Mouse (Mus musculus) adrenal gland (tissue): ENCODE results near the gene Mrpl35.
"Not testable (repeated sequence)": the region's sequence is repeated elsewhere in the genome, so short reads cannot be mapped to it uniquely, and the experiment has no call there.

Experiments used
- intact Hi-C: fragments of 180-260 bp; cut with DNase I; formaldehyde crosslinking; loops from one replicate; pipeline ENCODE4 v1.15.1; 2025
- long read RNA-seq, 2 experiments: library from polyadenylated mRNA; unstranded; transcript quantifications; one replicate each; pipeline ENCODE4 v2.0.0; 2020; ENCODE audit warnings: borderline replicate concordance in 1 of 2; ENCODE audit not compliant: insufficient replicate concordance in 1 of 2

Mrpl35 gene
- long read RNA-seq, experiment 1, transcript Mrpl35-201 (4 exons, 3,721 nt) = major isoform, 43 of 55 reads
- long read RNA-seq, experiment 1, partial matches to known transcripts = 11 of 55 reads
- long read RNA-seq, experiment 1, other reads (novel, unspliced or antisense) = 1 of 55 reads
- long read RNA-seq, experiment 2, transcript Mrpl35-201 (4 exons, 3,721 nt) = major isoform, 62 of 78 reads
- long read RNA-seq, experiment 2, partial matches to known transcripts = 14 of 78 reads
- long read RNA-seq, experiment 2, other reads (novel, unspliced or antisense) = 2 of 78 reads

GRCm38 (mm10) chr6:71826869-71827268 lies at the start of gene Mrpl35:
Gene Mrpl35 (minus strand): TSS chr6:71826969.
- intact Hi-C loops = no loop called here

- intact Hi-C loops = no loop called here
Observed at GRCm38 (mm10) chr6:71871396-71871795, 44.6 kb upstream of the Mrpl35 start.

- intact Hi-C loops = loop anchor here (5.0 kb wide), 1 partner anchor 298 kb away; no protein-coding TSS in a partner anchor
Observed at GRCm38 (mm10) chr6:71868809-71869208, 42.0 kb upstream of the Mrpl35 start.

GRCm38 (mm10) chr6:71867751-71868150 lies 41.0 kb upstream of the Mrpl35 start:
- intact Hi-C loops = loop anchor here (5.0 kb wide), 1 partner anchor 300 kb away; no protein-coding TSS in a partner anchor

GRCm38 (mm10) chr6:71846906-71847305 lies 20.1 kb upstream of the Mrpl35 start:
- intact Hi-C loops = not testable (repeated sequence)

GRCm38 (mm10) chr6:71840597-71841290 lies 14.0 kb upstream of the Mrpl35 start:
- intact Hi-C loops = no loop called here

GRCm38 (mm10) chr6:71839815-71840214 lies 13.0 kb upstream of the Mrpl35 start:
- intact Hi-C loops = no loop called here

- intact Hi-C loops = no loop called here
Observed at GRCm38 (mm10) chr6:71836811-71837210, 10.0 kb upstream of the Mrpl35 start.

- intact Hi-C loops = no loop called here
Observed at GRCm38 (mm10) chr6:71831581-71831960, 4.8 kb upstream of the Mrpl35 start.

GRCm38 (mm10) chr6:71830690-71831580 lies 4.2 kb upstream of the Mrpl35 start, which contains the start of gene Immt:
Gene Immt (plus strand): TSS chr6:71831331.
- intact Hi-C loops = no loop called here

- intact Hi-C loops = no loop called here
Observed at GRCm38 (mm10) chr6:71829768-71830167, 3.0 kb upstream of the Mrpl35 start.

- intact Hi-C loops = no loop called here
Observed at GRCm38 (mm10) chr6:71823961-71824360, 2.8 kb downstream of the Mrpl35 start.

- intact Hi-C loops = no loop called here
Observed at GRCm38 (mm10) chr6:71823488-71823887, 3.3 kb downstream of the Mrpl35 start.

- intact Hi-C loops = no loop called here
Observed at GRCm38 (mm10) chr6:71823085-71823484, 3.7 kb downstream of the Mrpl35 start.

- intact Hi-C loops = no loop called here
Observed at GRCm38 (mm10) chr6:71819764-71820292, 6.9 kb downstream of the Mrpl35 start.

GRCm38 (mm10) chr6:71812820-71813219 lies 13.9 kb downstream of the Mrpl35 start:
- intact Hi-C loops = no loop called here

GRCm38 (mm10) chr6:71809890-71810289 lies 16.9 kb downstream of the Mrpl35 start:
- intact Hi-C loops = loop anchor here (10.0 kb wide), 1 partner anchor 315 kb away; the partner anchor contains the start of gene Rnf103

GRCm38 (mm10) chr6:71806713-71807112 lies 20.1 kb downstream of the Mrpl35 start:
- intact Hi-C loops = loop anchor here (10.0 kb wide), 1 partner anchor 312 kb away; the partner anchor contains the start of gene Rnf103

GRCm38 (mm10) chr6:71804061-71804829 lies 22.5 kb downstream of the Mrpl35 start:
- intact Hi-C loops = loop anchor here (5.0 to 10.0 kb wide), 3 partner anchors 187 to 637 kb away; partner anchors contain the start of gene Rnf103

- intact Hi-C loops = loop anchor here (5.0 to 10.0 kb wide), 3 partner anchors 186 to 636 kb away; partner anchors contain the start of gene Rnf103
Observed at GRCm38 (mm10) chr6:71803609-71804008, 23.2 kb downstream of the Mrpl35 start.
